Mouse (Mus musculus) CH12.LX (cell line): ENCODE measurements at regions not wholly inside any gene's neighbourhood (a gene's known extent, or its start where the extent isn't known, plus 50 kb on each side); places are given as distances from the start of the nearest gene placed in this dataset.

Experiments used
- DNase-seq: peaks from one replicate; pipeline ENCODE4 v3.0.0-alpha.2; 2013; ENCODE audit errors: extremely low read depth
- H3K27ac ChIP-seq: 2 replicates; pipeline ENCODE4 v1.5.1; 2012; ENCODE audit warnings: low read depth, mild to moderate bottlenecking, control low read depth, moderate library complexity; ENCODE audit not compliant: insufficient read depth
- H3K27me3 ChIP-seq: replicated peaks from 2 replicates; pipeline ENCODE3; 2012; ENCODE audit warnings: inconsistent platforms
- H3K36me3 ChIP-seq, 2 experiments: replicated peaks in 1 of 2; 2 replicates each; pipeline versions ENCODE3 to v1.6.1; 2012; ENCODE audit warnings: inconsistent platforms in 1 of 2, low read length in 1 of 2, mild to moderate bottlenecking in 1 of 2, mixed read lengths in 1 of 2, moderate library complexity in 1 of 2; ENCODE audit not compliant: control insufficient read depth in 1 of 2, insufficient read depth in 1 of 2
- H3K4me1 ChIP-seq, 2 experiments: 2 replicates each; pipeline ENCODE4 v1.6.1; 2012; ENCODE audit warnings: inconsistent platforms in 1 of 2, moderate library complexity in 1 of 2; ENCODE audit not compliant: insufficient read depth in 2 of 2, control insufficient read depth in 1 of 2
- H3K4me2 ChIP-seq: 2 replicates; pipeline ENCODE4 v1.6.1; 2012; ENCODE audit warnings: low read depth, mild to moderate bottlenecking, control low read depth; ENCODE audit not compliant: poor library complexity, insufficient read depth, severe bottlenecking
- H3K4me3 ChIP-seq, 3 experiments: fragments of 150-350 bp in 1 of 3; sonication (generic) in 1 of 3; replicated peaks in 1 of 3; 2 replicates each; pipeline versions ENCODE3 to v1.5.1; 2011 to 2012; ENCODE audit warnings: low read depth in 2 of 3, low read length in 2 of 3, mild to moderate bottlenecking in 2 of 3, moderate library complexity in 2 of 3, control low read depth in 1 of 3, improper control_type of control experiment in 1 of 3, inconsistent platforms in 1 of 3, mixed read lengths in 1 of 3; ENCODE audit not compliant: poor library complexity in 1 of 3
- H3K79me2 ChIP-seq: replicated peaks from 2 replicates; pipeline ENCODE4 v1.6.1; 2012; ENCODE audit warnings: mild to moderate bottlenecking, moderate library complexity; ENCODE audit not compliant: control insufficient read depth, poor library complexity, insufficient read depth, severe bottlenecking; ENCODE audit errors: extremely low read depth
- H3K9ac ChIP-seq: 2 replicates; pipeline ENCODE4 v1.6.1; 2012; ENCODE audit warnings: low read depth, mild to moderate bottlenecking, control low read depth, moderate library complexity; ENCODE audit not compliant: insufficient read depth
- H3K9me3 ChIP-seq: replicated peaks from 2 replicates; pipeline ENCODE3; 2012; ENCODE audit warnings: low read length, inconsistent platforms, mixed read lengths
- CHD2 ChIP-seq: IDR thresholded peaks from 2 replicates; pipeline ENCODE4 v1.6.1; 2011; ENCODE audit warnings: low read length, improper control_type of control experiment
- GABPA ChIP-seq: IDR thresholded peaks from 2 replicates; pipeline ENCODE4 v1.6.1; 2012; ENCODE audit warnings: low read depth, low read length, improper control_type of control experiment, inconsistent platforms; ENCODE audit not compliant: insufficient replicate concordance
- HCFC1 ChIP-seq: IDR thresholded peaks from 2 replicates; pipeline ENCODE4 v1.6.1; 2012; ENCODE audit warnings: low read depth, mild to moderate bottlenecking, inconsistent platforms, low read length, improper control_type of control experiment
- MYC ChIP-seq: IDR thresholded peaks from 2 replicates; pipeline ENCODE4 v1.6.1; 2011; ENCODE audit warnings: low read depth, mild to moderate bottlenecking, improper control_type of control experiment, low read length
- NELFE ChIP-seq: IDR thresholded peaks from 2 replicates; pipeline ENCODE4 v1.6.1; 2011; ENCODE audit warnings: low read depth, low read length, improper control_type of control experiment
- POLR2AphosphoS2 ChIP-seq: IDR thresholded peaks from 2 replicates; pipeline ENCODE4 v1.6.1; 2011; ENCODE audit warnings: low read depth, low read length, improper control_type of control experiment
- SMC3 ChIP-seq: IDR thresholded peaks from 2 replicates; pipeline ENCODE4 v1.6.1; 2011; ENCODE audit warnings: low read depth, low read length, improper control_type of control experiment
- UBTF ChIP-seq: IDR thresholded peaks from 2 replicates; pipeline ENCODE4 v1.6.1; 2012; ENCODE audit warnings: low read depth, mild to moderate bottlenecking, inconsistent platforms, low read length, improper control_type of control experiment, moderate library complexity
- USF2 ChIP-seq: conservative IDR thresholded peaks from 2 replicates; pipeline ENCODE4 v1.6.1; 2011; ENCODE audit warnings: low read depth, low read length, improper control_type of control experiment
- ZNF384 ChIP-seq: IDR thresholded peaks from 2 replicates; pipeline ENCODE4 v1.6.1; 2012; ENCODE audit warnings: low read depth, low read length, improper control_type of control experiment, inconsistent platforms
- dilution Hi-C: fragments of 300-500 bp; cut with MboI; formaldehyde crosslinking; loops from 2 replicates; pipeline ENCODE4 v1.14.3; 2020; ENCODE audit warnings: low sequenced_read_pairs; ENCODE audit not compliant: extremely low pct_unique_long_range_greater_than_20kb, extremely low pct_ligation_motif_present
- in situ Hi-C: fragments of 300-500 bp; cut with MboI; formaldehyde crosslinking; loops from 3 replicates; pipeline ENCODE4 v1.14.3; 2019; ENCODE audit warnings: low sequenced_read_pairs, low pct_ligation_motif_present, low pct_unique_long_range_greater_than_20kb, mixed read lengths

GRCm38 (mm10) chrX:99360095-99360890 lies 110.8 kb downstream of the Pja1 start:
- Histone ChIP-seq H3K9ac (no peak overlapping the region), H3K4me2 (no peak overlapping the region), H3K4me1 (peaks cover 0 to 8% of the 10 kb centered on the region in 2 experiments; a peak in 2 of 4 replicates), H3K9me3 (no peaks in the 10 kb centered on the region), H3K79me2 (no peaks in the 10 kb centered on the region), H3K27ac (no peak overlapping the region), H3K36me3 (no peaks in the 10 kb centered on the region), H3K27me3 (no peaks in the 10 kb centered on the region), H3K4me3 (no peak overlapping the region)
- dilution Hi-C loops, result no loop called here
- no peak for TF ChIP-seq CHD2
- TF ChIP-seq POLR2AphosphoS2, result no peak
- no peak for TF ChIP-seq ZNF384
- TF ChIP-seq USF2, result no peak
- TF ChIP-seq HCFC1, result no peak
- TF ChIP-seq UBTF, result no peak
- no peak for TF ChIP-seq SMC3
- TF ChIP-seq GABPA, result no peak
- TF ChIP-seq MYC, result no peak
- DNase-seq, result no peak
- in situ Hi-C loops, result no loop called here

- TF ChIP-seq UBTF (no peak), SMC3 (peak; percentile 3; the same call in 1 of the 2 replicates)
- H3K4me1 ChIP-seq, result peaks cover 0 to 4% of the 10 kb centered on the region in 2 experiments; a peak in 1 of 4 replicates
- no peak overlapping the region for H3K4me3 ChIP-seq
- no peaks in the 10 kb centered on the region for H3K79me2 ChIP-seq
- dilution Hi-C loops, result no loop called here
- H3K9ac ChIP-seq, result no peak overlapping the region
- DNase-seq, result no peak
- H3K27me3 ChIP-seq, result no peaks in the 10 kb centered on the region
- H3K9me3 ChIP-seq, result no peaks in the 10 kb centered on the region
- in situ Hi-C loops, result no loop called here
- no peak overlapping the region for H3K4me2 ChIP-seq
- no peaks in the 10 kb centered on the region for H3K36me3 ChIP-seq
- H3K27ac ChIP-seq, result no peak overlapping the region
These were observed 112.3 kb downstream of the Pja1 start for GRCm38 (mm10) chrX:99358784-99359183.

- no peak overlapping the region for H3K27ac ChIP-seq
- no peak overlapping the region for H3K9ac ChIP-seq
- dilution Hi-C loops, result no loop called here
- no peaks in the 10 kb centered on the region for H3K27me3 ChIP-seq
- H3K4me3 ChIP-seq, result no peak overlapping the region
- DNase-seq, result no peak
- no peaks in the 10 kb centered on the region for H3K79me2 ChIP-seq
- in situ Hi-C loops, result no loop called here
- peaks cover 0 to 8% of the 10 kb centered on the region in 2 experiments; a peak in 1 of 4 replicates for H3K4me1 ChIP-seq
- no peak overlapping the region for H3K4me2 ChIP-seq
- H3K9me3 ChIP-seq, result no peaks in the 10 kb centered on the region
- H3K36me3 ChIP-seq, result no peaks in the 10 kb centered on the region
- no peak for TF ChIP-seq NELFE
- TF ChIP-seq ZNF384, result no peak
These were observed 112.9 kb downstream of the Pja1 start for GRCm38 (mm10) chrX:99358051-99358617.
